Mouse (Mus musculus) fat pad, adult 2 months (tissue): ENCODE results near the gene Sema3f.
A peak's percentile ranks its signal among the peaks of the same experiment; 100 is the strongest.
"Not testable (repeated sequence)": the region's sequence is repeated elsewhere in the genome, so short reads cannot be mapped to it uniquely, and the experiment has no call there.

Experiments used
- DNase-seq: peaks from one replicate; pipeline ENCODE4 v3.0.0-alpha.2; 2011; ENCODE audit warnings: low read depth, low spot score; ENCODE audit errors: extremely low read depth

Sema3f gene

DNA sequence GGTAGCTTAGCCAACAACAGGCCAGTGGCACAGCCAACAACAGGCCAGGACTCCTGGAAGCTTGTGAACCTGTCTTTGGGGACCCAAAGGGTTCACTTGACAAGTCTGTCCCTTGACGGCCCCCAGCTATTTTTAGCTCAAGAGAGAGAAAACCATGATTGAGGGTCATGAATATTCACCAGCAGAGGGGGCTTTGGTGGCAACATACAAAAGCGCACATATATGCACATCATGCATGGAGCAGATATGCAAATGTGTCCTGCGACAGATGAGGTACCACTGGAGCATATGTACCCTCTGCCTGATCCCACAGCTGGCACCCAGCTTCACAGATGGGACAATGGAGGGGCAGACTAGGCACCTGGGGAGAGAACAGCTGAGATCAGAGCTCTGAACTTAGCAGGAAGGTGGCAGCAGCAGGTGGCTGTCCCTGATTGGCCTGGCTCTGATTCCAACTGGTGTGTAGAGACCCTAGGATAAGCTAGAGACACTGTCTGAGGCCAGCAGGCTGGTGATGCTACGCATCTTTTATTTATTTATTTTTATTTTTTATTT, 16.8 kb downstream of the Sema3f start:
- no peak for DNase-seq

GRCm38 (mm10) chr9:107692785-107693184, 17.5 kb downstream of the Sema3f start:
- DNase-seq, result no peak

GRCm38 (mm10) chr9:107690391-107690790, 19.9 kb downstream of the Sema3f start:
- no peak for DNase-seq

GRCm38 (mm10) chr9:107688939-107689338, 21.3 kb downstream of the Sema3f start:
- DNase-seq, result no peak

GRCm38 (mm10) chr9:107688415-107688814, 21.9 kb downstream of the Sema3f start:
- DNase-seq, result peak; percentile 59

- no peak for DNase-seq
Observed at GRCm38 (mm10) chr9:107685231-107685981, 24.9 kb downstream of the Sema3f start.

DNA sequence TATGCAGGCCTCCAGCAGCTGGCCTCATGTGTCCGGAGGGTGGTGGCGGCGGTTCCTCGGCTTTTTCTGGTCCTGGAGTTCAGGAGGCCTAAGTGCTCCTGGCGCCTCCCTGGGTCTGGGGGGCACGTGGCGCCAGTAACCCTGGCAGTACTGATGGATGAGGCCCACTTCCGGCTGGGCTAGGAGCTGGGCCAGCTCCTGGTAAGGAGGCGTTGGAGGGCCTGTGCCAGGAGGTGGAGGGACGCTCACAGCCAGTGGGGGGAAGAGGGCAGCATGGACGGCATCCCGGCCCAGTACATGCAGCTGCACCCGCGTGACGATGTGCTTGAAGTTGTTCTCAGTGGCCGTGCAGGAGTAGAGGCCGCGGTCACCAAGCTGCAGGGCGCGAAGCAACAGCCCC, 27.9 kb downstream of the Sema3f start:
- DNase-seq, result no peak

DNA sequence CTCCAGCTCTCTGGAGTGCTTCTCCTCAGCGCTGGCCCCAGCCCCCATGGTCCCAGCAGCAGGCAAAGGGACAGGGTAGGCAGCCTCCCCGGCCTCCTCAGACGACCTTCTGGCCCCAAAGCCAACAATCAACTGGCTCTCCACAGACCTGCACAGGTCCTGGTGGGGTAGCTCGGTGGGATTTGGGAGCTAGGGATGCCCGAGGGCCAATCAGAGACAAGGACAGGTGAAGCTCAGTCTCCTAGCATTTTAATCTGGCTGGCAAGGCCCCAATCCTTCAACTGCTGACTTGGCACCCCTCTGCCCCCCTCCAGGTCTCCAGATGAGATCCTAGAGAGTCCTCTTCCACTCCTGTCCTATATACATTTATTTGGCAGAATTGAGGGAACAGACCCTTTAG, 30.8 kb downstream of the Sema3f start, which contains the start of gene Gnat1:
Gene Gnat1 (minus strand): TSS at position 212 of the 400 bp plus-strand sequence.
- no peak for DNase-seq

DNA sequence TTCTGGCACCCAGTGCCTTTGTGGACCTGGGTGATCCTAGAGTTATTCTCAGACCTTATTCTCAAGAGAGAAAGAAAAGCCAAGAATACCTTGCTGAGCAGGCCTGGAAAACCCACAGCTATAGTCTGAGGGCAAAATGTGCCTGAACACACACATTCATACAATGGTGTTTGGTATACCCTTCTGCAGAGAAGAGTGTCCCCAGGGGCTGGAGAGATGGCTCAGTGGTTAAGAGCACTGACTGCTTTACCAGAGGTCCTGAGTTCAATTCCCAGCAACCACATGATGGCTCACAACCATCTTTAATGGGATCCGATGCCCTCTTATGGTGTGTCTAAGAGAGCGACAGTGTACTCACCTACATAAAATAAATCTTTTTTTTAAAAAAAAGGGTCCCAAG, 31.4 kb downstream of the Sema3f start:
- DNase-seq, result no peak

DNA sequence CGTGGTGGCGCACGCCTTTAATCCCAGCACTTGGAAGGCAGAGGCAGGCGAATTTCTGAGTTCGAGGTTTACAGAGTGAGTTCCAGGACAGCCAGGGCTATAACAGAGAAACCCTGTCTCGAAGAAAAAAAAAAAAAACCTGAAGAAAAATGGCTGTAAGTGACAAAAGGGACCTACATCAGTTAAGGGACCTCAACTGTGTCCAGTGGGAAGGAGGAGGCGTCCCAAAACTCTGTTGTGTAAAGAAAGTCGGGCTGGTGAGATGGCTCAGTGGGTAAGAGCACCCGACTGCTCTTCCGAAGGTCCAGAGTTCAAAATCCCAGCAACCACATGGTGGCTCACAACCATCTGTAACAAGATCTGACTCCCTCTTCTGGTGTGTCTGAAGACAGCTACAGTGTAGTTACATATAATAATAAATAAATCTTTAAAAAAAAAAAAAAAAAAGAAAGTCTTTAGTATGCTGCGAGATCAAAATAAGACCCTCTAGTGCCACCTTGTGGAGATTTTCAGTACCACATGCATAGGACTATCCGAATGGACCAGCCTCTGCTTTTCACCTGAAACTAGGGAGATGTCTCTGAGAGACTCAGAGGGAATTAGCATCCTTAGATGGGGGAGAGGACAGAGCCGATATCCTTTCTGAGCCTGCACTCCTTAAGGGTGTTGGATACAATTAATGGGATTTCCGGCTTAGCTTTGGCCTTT, 32.3 kb downstream of the Sema3f start:
- DNase-seq, result not testable (repeated sequence)

GRCm38 (mm10) chr9:107677091-107677784, 33.0 kb downstream of the Sema3f start:
- DNase-seq, result no peak

DNA sequence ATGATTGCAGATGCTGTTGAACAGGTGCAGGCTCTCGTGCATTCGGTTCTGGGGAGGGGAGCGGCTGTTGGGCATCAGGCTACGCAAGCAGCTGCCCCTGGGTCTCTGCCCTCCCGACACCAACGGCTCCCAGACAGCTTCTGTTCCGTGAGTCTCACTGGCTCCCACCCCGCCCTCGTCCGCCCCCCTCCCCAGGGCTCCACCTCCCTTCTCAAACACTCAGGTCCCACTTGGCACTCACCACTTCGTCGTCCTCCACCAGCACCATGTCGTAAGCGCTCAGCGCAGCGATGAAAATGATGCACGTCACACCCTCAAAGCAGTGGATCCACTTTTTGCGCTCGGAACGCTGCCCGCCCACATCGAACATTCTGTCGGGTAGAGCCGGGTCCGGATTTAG, 34.0 kb downstream of the Sema3f start:
- DNase-seq, result no peak

DNA sequence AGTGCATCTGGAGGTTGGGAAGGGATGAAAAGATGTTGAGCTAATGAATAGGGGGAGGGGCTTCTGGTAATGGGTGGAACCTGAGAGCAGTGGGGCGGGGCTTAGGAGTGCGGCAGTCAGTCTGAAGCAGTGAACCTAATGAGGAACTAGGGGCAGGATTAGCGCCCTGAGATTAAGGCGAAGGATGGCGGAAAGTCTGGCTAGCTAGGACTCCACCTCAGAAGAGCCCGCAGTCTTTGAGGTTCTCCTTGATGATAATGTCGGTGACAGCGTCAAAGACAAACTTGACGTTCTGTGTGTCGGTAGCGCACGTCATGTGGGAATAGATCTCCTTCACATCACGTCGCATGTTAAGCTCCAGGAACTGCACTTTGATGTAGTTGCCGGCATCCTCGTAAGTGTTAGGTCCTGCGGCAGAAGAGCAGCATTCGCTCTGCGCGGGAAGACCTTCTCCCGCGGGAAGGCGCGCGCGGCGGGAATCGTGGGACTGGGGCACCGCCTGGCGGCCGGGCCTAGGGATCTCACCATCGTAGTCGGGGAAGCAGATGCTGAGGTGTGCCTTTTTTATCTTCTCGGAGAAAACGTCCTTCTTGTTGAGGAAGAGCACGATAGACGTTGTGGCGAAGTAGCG, 34.5 kb downstream of the Sema3f start:
- DNase-seq, result no peak

DNA sequence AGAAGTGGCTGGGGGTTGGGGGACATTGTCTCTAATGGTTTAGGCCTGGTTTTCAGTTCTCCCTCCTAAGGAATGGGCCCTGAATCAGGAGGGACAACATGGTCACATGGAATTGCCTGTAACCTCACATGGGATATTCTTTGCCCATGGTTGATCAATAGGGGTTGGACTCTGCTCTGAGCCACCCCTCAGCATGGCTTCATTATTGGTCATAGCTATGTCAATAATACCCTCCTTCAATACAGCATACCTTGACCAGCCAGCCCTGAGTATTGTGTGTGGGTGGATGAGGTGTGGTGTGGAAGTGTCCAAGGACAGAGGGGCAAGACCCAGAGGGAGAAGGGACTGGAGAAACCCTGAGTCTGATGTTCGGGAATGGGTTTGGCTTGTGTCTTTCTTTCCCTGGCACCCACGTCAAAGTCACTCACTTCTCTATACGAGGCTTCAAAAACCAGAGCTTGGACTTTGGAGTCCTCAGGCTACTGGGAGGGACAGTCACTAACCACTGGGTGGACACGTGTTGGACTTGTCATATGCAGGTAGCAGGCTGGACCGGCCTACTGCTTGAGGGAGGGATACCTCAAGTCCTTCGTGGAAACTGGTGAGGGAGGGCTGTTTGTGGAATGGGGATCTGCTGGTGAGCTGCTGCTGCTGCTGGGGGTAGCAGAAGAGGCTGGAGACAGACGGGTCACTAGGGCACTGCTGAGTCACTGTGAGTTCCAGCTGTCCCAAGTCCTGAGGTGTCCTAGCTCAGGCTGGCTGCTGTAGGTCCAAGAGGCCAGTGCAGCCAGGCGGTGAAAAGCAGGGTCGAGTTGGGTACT, 35.5 kb downstream of the Sema3f start:
- no peak for DNase-seq

- DNase-seq, result no peak
Observed at GRCm38 (mm10) chr9:107670259-107670658, 40.0 kb downstream of the Sema3f start.

- DNase-seq, result no peak
Observed at GRCm38 (mm10) chr9:107669480-107669945, 40.8 kb downstream of the Sema3f start, which contains the start of gene Slc38a3. TSS of gene Slc38a3 (minus strand) at chr9:107669530.

DNA sequence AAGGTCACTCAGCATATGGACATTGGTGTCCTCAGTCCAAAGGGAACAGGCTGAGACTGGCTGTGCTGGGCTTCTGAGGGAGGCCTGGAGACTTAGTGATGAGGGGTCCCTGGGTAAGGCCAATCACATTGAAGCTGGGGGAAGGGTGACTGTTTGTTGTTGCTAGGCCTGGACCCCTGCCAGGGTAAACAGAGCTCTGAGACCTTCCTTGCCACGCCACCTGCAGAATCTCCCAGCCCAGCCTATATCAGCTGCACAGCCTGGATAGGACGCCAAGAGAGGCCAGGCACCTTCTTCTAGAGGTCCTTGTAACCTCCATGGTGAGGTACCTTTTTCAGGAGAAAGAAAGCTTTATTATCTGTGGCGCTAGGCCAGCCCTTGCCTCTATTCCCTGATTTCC, 41.4 kb downstream of the Sema3f start:
- no peak for DNase-seq

DNA sequence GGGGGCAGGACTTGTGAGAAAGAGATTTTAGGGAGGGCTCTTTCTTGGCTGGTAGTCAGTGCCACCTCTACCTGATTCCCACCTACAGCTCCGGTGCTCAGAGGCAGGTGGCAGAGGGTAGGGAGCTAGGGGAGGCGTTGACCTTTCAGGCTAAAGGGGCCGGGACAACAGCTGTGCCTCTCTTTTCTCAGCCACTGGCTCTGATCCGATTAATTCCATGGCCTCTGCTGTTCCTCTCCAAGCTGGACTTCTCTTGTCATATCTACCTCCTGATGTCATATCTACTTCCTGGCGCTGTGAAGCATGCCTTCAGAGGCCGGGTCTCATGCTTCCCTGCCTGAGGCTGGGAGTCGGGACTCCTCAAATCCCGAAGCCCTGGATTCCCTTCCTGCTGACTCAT, 42.3 kb downstream of the Sema3f start:
- DNase-seq, result no peak

GRCm38 (mm10) chr9:107667219-107667618, 43.1 kb downstream of the Sema3f start:
- DNase-seq, result no peak

DNA sequence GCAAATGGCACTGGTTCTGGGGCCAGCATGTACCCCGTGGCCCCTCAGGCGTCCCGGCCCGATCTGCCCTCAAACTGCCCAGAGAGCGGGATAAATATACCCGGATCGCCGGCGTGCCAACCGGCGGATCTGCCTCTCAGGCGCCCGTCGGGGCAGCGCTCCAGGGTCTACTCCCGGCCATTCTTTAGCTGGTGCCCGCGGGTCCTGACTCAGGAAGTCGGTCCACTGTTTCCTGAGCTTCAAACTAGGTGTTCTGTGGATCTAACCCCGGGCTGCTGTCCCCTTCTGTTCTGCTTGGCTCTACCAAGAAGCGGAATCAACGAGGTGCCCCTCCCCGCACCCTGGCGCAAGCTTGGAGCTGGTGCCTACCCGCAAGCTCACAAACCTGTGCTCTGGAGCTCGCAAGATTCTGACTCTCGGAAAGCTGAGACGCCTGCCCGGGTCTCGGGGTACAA, 43.5 kb downstream of the Sema3f start:
- DNase-seq, result no peak
